Mouse (Mus musculus): ENCODE data around the gene Ascl3.
A peak's percentile ranks its signal among the peaks of the same experiment; 100 is the strongest.

Gene Ascl3

DNA sequence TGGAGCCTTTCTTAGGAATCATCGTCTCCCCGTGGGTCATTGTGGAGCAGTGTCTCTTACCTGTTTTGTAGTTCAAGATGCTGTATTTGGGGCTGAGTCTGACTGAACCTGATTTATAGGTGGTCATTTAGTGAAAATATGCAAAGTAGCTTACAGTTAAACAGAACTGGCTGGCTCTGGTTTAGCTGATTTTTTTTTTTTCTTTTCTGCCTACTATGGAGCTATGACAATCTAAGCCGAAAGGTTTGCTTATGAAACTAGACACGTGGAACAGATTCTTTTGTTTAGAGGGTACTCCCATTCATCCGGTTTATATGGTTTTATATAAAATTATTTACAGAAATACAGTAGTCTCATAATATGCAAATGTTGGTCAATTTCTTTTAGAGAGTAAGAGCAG is at the start of gene Ascl3:
Ascl3 (minus strand) TSS at position 101 of the 400 bp plus-strand sequence.
- DNase-seq: no peak

DNA sequence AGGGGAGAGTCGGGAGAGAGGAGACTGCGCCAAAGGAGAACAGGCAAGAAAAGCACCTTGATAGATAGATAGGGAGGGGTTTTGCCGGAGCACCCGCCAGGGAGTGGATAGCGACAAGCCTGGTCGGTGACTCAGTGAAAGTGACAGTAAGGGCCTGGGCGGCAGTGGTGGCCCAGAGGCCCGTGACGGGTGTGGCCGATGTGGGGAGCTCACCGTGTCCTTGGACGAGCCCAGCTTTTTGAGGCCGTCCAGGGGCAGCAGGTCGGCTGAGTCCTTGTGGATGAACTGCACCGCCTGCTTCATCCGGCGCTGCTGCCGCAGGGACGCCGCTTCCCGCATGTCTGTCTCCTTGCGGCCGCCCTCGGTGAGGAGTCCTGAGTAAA is 49.6 kb upstream of the Ascl3 start:
- no peak for DNase-seq

DNA sequence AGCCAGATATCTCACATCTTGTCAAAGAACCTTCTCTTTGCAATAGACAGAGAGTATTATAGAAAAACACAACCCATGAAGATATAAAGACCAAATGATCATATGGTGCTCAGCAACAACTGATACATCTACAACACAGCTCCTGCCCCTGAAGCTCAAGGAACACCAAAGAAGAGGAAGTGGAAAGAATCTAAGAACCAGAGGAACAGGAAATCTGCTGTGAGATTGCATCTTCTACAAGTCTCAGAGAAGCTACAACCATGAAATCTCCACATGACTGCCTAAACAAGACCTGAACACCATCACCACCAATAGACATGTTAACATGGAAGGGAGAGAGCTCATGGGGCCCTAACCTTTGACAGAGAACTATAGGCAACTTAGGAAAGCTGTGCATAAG is 40.7 kb upstream of the Ascl3 start:
- no peak for DNase-seq

- DNase-seq: no peak
Observed at GRCm38 (mm10) chr7:109768699-109769383, 37.3 kb upstream of the Ascl3 start.

DNA sequence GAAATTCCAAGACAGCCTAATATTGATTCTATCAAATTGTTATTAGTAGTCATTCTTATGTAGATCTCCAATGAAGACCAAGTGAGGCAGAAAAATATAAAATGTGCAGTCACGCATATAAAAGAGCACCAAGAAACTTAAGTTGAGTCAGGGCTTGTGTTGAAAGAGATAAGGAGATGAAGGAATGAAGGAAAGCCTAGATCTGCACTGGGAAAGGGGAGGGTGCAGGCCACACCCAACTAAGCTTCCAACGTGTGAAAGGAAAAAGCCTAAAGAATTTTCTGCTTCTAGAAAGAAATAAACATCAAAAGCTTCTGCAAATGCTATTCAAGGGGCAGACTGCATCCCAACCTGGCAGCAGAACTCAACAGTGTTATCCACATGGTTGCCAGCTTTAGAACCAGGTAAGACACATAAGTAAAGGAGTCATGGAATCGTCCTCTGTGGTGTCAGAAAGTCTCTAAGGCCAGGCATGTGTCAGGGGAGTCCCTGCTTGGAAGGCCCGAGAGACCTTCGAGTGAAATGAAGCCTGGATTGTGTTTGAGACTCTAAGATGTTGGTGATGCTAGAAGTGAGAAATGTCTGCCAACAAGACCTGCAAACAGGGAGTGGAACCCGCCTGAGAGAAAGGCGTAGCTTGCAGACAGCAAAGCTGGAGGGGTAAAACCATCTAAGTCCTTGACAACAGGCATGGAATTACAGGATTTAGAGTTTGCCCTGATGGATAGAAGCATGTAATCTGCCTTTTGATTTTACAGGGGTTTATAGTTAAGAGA is 36.2 kb upstream of the Ascl3 start:
- no peak for DNase-seq

DNA sequence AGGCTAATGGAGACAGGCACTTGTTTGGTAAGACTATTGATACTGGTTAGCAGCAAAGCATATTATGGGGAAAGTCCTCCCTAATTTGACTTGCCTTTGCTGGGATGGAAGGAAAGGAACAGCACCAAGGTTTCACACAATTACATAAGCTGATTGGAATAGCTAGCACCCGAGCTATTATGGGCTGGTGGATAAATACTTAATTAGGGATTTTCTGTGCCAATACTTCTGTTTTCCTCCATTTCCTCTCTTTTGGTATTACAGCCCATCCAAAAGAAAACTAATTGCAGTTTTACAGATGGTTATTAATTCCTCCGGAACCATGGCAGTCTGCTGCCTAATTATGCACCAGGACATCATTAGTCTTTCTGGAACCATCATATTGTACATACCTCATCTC is 32.5 kb upstream of the Ascl3 start:
- no peak for DNase-seq

DNA sequence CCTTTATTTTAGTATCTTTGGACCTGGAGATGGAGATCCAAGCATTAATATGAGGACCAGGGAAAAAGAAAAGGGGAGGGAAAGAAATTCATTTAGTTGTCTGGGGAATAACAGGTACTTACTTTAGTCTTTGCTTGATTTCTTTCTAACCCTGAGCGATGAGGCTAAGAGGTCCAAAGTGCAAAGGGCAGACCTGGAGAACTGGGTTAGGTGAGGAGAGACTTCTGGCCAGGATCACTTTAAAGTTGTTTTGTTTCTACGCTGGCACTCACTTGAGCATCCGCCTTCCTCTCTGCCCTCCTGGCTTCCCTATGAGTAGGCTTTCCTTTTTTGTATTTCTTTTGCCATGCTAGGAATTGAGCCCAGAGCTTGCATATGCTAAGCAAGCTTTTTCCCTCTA is 24.8 kb upstream of the Ascl3 start:
- no peak for DNase-seq

DNA sequence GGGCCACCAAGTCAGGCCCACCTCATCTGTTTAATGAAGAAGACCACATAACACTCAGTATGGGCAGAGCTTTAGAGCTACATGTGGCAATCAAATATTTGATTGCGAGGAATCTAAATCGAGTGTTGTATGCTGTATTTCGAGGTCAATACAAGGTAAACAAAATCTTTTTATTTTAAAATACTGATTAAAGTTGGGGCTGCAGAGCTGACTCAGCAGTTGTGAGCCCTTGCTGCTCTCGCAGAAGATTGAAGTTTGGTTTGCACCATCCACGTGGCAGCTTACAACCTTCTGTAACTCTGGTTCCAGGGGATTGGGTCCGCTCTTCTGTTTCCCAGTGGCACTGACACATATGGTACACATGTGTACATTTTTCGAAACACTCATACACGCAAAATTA is 22.5 kb upstream of the Ascl3 start:
- no peak for DNase-seq

GRCm38 (mm10) chr7:109752008-109752925 is 20.7 kb upstream of the Ascl3 start, which contains the start of gene Tmem9b:
Gene Tmem9b (minus strand): TSS chr7:109752875.
- DNase-seq: peak; percentile 68

- DNase-seq: no peak
Observed at GRCm38 (mm10) chr7:109751427-109752007, 20.0 kb upstream of the Ascl3 start.

DNA sequence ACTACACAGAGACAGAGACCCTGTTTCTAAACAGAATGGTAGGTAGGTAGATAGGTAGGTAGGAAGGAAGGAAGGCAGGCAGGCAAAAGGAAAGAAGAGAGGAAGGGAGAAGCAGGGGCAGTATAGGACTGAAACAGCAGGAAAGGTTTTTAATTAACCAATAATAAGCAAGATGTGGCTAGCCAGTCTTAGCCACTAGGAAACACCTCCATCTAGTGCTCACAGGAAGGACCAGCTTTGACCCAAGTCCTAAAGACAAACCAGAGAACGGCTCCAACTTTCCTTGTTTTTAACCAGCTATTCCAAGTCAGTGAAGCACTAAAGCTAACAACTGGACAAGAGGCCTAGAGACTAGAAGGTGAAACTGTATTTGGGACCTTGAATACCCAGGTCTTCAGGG is 16.2 kb upstream of the Ascl3 start:
- no peak for DNase-seq

GRCm38 (mm10) chr7:109741703-109742102 is 10.2 kb upstream of the Ascl3 start:
- DNase-seq: no peak

GRCm38 (mm10) chr7:109741060-109741459 is 9.5 kb upstream of the Ascl3 start:
- DNase-seq: no peak

- DNase-seq: no peak
Observed at GRCm38 (mm10) chr7:109739822-109740370, 8.4 kb upstream of the Ascl3 start.

GRCm38 (mm10) chr7:109734806-109735205 is 3.3 kb upstream of the Ascl3 start:
- no peak for DNase-seq

- no peak for DNase-seq
Observed at GRCm38 (mm10) chr7:109723697-109724096, 7.8 kb downstream of the Ascl3 start, which contains the start of gene BC051019. Gene BC051019 (minus strand): TSS chr7:109723850.

GRCm38 (mm10) chr7:109723114-109723513 is 8.4 kb downstream of the Ascl3 start:
- no peak for DNase-seq

DNA sequence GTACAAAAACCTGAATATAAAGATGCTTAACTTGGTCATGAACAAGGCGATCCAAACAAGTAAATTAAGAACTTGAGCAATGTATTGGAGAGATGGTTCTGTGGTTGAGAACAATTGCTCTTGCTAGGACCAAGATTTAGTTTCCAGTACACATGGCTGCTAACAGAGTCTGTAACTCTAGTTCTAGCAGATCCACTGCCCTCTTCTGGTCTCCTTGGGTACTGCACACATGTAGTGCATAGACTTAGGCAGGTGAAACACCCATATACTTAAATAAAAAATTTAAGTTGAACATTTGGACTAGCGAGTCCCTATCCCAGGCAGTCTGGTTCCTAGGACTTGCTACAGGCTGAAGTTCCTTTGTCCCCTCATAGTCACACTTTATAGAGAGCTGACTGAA is 8.9 kb downstream of the Ascl3 start:
- no peak for DNase-seq

- DNase-seq: no peak
Observed at GRCm38 (mm10) chr7:109719286-109719685, 12.2 kb downstream of the Ascl3 start.

- no peak for DNase-seq
Observed at GRCm38 (mm10) chr7:109713434-109713982, 18.0 kb downstream of the Ascl3 start.

- no peak for DNase-seq
Observed at GRCm38 (mm10) chr7:109712198-109712597, 19.3 kb downstream of the Ascl3 start.

- no peak for DNase-seq
Observed at GRCm38 (mm10) chr7:109710069-109710468, 21.5 kb downstream of the Ascl3 start.
